Mouse (Mus musculus): ENCODE measurements around the gene Trpm8. TPM values are rescaled to one million over a fixed set of nuclear protein-coding genes. Genes with fewer than 3 reads are reported as not detected.

Gene Trpm8
- total RNA-seq, 2 experiments from 2014 or later, result 0.61 to 0.68 TPM

- no peak for DNase-seq (ENCODE audit: low spot score in 2 of 2)
- intact Hi-C loops (cut with DNase I), result no loop called here
Measured at GRCm38 (mm10) chr1:88245881-88246280, 31.6 kb upstream of the Trpm8 start.

GRCm38 (mm10) chr1:88246386-88246785 is 31.1 kb upstream of the Trpm8 start:
- no peak for DNase-seq (ENCODE audit: low spot score in 2 of 2)
- intact Hi-C loops (cut with DNase I), result no loop called here

- DNase-seq (ENCODE audit: low spot score in 2 of 2), result no peak
- intact Hi-C loops (cut with DNase I), result no loop called here
Measured at GRCm38 (mm10) chr1:88247660-88248059, 29.8 kb upstream of the Trpm8 start.

- intact Hi-C loops (cut with DNase I), result no loop called here
- DNase-seq (ENCODE audit: low spot score in 2 of 2), result no peak
Measured at GRCm38 (mm10) chr1:88248658-88249057, 28.8 kb upstream of the Trpm8 start.

- no peak for DNase-seq (ENCODE audit: low spot score in 2 of 2)
- intact Hi-C loops (cut with DNase I), result no loop called here
Measured at GRCm38 (mm10) chr1:88249596-88249995, 27.9 kb upstream of the Trpm8 start.

GRCm38 (mm10) chr1:88250023-88250422 is 27.4 kb upstream of the Trpm8 start:
- DNase-seq (ENCODE audit: low spot score in 2 of 2), result no peak

GRCm38 (mm10) chr1:88253106-88253505 is 24.4 kb upstream of the Trpm8 start:
- no peak for DNase-seq (ENCODE audit: low spot score in 2 of 2)
- intact Hi-C loops (cut with DNase I), result no loop called here

More at GRCm38 (mm10) chr1:88250023-88250422, 27.4 kb upstream of the Trpm8 start:
- intact Hi-C loops (cut with DNase I), result no loop called here

DNA sequence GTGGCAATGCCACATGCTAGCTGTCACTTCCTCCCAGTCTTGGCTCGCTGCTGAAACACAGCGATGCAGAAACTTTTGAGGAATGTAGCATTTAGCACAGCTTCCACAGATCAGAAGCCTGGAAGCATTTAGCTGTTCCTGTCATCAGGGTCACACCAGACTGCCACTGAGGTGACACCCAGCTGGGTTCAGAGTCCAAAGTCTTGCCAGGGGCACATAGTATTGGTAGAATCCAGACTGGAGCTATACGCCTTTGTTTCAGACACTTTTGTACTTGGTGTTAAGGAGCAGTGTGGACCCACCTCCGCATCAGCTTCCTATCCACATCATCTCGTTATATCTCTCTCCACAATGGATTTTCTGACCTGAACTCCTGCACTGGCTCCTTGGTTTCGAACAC is 23.9 kb upstream of the Trpm8 start:
- no peak for DNase-seq (ENCODE audit: low spot score in 2 of 2)
- intact Hi-C loops (cut with DNase I), result no loop called here

DNA sequence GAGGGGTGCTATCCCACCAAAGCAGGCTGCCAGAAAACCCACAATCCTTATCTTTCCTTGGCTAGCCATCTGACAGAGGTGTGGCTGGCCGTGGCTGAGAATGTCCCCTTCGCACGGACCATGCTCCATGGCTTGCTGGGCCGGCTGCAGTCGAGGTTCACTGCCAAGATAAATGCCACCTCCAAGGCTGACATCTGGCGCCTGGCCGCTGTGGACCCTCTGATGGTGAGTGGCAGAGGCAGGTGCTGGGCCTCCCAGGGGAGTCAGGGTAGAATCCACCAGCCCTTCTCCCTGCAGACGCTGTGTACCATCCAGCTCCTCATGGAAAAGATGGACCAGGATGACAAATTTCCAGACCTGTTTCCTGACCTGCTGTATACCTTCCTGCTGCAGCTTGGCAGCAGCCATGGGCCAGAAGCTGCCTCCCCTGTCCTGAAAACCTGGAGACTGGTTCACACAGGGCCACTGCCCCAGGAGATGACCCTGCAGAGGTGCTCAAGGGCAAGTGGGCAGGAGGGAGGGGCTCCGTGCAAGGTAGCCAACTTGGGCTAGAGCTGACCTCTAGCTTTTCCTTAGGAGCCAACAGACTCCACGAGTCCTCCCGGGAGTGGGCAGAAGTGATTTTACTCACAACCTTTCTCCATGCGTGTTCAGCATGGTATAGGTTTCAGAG is 22.5 kb upstream of the Trpm8 start:
- intact Hi-C loops (cut with DNase I), result no loop called here
- no peak for DNase-seq (ENCODE audit: low spot score in 2 of 2)

DNA sequence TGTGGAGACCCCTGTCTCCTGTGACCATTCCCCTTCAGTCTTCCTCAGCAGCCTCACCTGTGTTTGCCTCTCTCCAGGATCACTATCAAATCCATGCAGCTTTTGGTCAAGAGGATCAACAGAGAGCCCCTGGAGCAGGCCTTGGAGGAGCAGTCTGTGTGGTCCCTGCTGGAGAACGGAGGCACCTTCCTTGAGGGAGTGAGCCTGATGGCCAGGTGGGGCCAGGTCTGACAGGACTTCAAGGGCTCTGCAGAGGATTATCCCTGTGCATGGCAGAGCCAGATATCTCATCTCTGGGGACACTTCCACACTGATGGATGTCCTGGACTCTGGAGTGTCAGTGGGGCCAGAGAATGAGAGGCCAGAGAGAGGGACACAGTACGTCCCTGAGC is 22.0 kb upstream of the Trpm8 start:
- intact Hi-C loops (cut with DNase I), result no loop called here
- DNase-seq (ENCODE audit: low spot score in 2 of 2), result no peak

DNA sequence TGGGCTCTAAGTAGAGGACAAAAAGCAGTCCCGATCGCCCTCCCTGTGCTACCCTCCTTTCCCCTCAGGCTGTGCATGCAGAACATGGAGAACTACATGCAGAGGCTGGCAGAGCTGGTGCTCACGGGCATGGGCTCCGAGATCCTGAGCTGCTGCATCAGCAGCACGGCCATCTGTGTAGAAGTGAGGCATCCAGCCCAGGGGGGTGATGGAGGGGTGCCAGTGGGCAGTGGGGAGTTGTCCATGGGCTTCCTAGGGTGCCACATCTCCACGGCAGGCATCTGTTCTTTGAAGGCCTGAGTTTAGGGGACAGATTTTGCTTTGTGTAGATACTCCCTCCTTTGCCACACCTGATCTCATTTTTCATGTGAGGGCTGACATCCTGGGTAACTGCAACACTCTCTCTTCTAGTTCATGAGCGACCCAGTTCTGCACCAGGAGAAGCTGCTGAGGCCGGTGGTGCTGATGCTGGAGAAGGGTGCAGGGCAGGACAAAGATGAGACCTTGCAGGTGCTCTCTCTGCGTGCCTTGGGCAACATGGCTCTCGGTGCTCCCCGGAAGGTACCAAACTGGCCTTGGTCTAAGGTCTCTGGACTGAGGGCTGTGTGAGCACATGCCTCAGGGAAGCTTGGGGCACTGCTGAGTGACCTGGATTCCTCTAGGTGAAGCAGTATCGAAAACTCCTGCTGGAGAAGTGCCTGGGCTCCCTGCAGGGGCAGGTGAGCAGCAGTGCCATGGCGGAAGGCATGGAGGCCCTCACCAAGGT is 21.3 kb upstream of the Trpm8 start:
- intact Hi-C loops (cut with DNase I), result no loop called here
- no peak for DNase-seq (ENCODE audit: low spot score in 2 of 2)

DNA sequence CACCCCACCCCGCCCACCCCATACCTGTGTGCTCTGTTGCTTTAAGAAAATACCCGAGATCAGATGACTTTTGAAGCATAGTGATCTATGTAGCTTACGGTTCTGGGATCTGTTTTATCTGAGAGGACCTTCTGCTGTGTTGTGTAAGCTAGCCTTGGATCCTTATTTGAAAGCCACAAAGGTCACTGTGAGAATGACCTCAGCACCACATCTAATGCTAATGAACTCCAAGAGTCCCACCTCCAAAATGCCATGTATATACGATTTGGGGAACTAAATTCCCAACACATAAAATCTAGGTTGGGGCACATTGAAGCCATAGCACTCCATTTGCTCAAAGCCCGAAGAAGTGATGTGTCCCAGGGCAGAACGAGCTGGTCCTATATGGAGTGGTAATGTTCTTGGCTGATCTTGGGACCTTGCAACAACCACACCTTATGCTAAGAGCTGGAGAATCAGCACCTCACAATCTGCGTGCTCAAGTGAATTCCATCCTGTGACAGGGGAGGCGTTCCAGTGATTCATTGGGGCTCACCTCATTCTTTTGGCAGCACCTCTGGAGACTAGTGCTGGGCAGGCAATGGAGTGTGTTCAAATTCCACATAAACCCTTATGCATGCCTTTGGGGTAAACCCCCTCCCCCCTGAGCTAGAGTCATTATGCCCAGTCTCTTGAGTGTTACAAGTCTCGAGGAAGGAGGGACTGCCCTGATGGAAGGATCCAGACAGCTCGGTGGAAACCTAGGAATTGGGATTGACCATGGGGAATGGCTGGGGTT is 20.4 kb upstream of the Trpm8 start:
- no peak for DNase-seq (ENCODE audit: low spot score in 2 of 2)
- intact Hi-C loops (cut with DNase I), result no loop called here

DNA sequence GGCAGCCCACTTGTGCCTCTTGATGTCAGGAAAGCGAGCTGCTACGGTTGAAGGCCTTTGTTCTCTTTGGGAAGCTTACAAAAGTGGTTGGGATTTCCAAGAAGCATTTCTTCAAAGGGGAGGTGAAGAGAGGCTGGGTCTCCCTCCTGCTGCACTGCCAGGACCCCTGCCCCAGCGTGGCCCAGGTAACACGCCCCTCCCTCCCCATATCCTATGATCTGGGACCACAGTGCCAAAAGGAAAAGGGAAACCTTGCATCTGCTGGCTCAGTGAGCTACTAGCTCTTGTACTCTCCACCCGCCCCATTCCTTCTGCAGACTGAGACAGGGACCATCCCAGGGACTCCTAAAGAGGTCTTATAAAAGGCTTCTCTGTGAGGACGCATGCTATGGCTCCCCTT is 19.8 kb upstream of the Trpm8 start:
- intact Hi-C loops (cut with DNase I), result no loop called here

GRCm38 (mm10) chr1:88258361-88258760 is 19.1 kb upstream of the Trpm8 start:
- intact Hi-C loops (cut with DNase I), result no loop called here
- DNase-seq (ENCODE audit: low spot score in 2 of 2), result no peak

More for the DNA sequence above, 19.8 kb upstream of the Trpm8 start:
- DNase-seq (ENCODE audit: low spot score in 2 of 2), result no peak

DNA sequence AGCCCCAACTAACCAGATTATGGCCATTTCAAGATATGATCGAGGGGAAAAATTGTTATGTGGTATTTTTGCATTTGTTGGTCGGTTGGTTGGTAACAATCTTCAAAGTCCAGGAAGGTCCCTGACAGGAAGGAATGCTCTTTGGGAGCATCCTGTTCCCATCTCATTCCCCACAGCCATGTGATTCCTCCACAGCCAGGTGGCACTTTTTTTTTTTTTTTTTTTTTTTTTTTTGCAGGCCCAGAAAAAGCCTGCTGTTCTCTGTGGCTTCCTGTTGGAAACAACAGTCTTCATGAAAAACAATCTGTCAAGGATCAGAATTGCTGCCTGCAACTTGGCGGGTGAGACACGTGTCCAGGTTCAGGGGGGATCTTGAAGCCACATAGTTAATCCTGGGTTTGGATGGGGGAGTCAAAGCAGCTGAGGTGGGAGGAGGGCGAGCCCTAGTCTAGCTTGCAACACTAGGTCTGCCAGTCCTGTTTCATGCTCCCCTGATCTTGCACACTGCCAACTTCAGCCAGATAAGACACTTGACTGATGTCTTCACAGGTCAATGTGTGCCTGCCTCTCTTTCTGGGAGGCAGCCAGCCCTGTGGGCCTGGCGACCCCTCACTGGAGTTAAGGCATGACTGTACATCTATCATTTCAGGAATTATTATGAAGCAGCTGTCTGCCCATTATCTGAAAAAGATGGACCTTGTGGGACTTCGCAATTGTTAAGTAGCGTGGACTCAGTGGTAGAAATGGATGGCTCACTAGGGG is 18.4 kb upstream of the Trpm8 start:
- DNase-seq (ENCODE audit: low spot score in 2 of 2), result no peak
- intact Hi-C loops (cut with DNase I), result no loop called here

DNA sequence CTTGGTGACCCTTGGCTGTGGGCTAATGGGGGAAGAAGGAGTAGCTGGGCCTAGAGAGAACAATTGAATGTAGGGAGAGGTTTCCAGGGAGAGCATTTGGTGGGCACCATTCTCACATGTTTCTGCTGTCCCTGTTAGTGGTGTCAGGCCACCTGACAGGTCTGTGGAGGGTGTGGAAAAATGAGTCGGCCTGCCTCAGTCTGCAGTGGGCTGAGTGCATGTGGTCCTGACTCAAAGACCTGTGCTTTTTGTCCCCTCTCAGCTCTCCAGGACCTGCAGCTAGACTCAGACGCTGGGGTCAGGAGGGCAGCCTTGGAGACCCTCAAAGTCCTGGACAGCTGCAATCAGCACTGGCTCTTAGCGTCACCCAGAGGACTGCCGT is 17.8 kb upstream of the Trpm8 start:
- intact Hi-C loops (cut with DNase I), result loop anchor here (2.0 kb wide), 1 partner anchor 21 kb away; no protein-coding TSS in a partner anchor

GRCm38 (mm10) chr1:88260114-88260513 is 17.3 kb upstream of the Trpm8 start:
- intact Hi-C loops (cut with DNase I), result loop anchor here (2.0 kb wide), 1 partner anchor 21 kb away; no protein-coding TSS in a partner anchor
- DNase-seq (ENCODE audit: low spot score in 2 of 2), result no peak

More for the DNA sequence above, 17.8 kb upstream of the Trpm8 start:
- no peak for DNase-seq (ENCODE audit: low spot score in 2 of 2)

DNA sequence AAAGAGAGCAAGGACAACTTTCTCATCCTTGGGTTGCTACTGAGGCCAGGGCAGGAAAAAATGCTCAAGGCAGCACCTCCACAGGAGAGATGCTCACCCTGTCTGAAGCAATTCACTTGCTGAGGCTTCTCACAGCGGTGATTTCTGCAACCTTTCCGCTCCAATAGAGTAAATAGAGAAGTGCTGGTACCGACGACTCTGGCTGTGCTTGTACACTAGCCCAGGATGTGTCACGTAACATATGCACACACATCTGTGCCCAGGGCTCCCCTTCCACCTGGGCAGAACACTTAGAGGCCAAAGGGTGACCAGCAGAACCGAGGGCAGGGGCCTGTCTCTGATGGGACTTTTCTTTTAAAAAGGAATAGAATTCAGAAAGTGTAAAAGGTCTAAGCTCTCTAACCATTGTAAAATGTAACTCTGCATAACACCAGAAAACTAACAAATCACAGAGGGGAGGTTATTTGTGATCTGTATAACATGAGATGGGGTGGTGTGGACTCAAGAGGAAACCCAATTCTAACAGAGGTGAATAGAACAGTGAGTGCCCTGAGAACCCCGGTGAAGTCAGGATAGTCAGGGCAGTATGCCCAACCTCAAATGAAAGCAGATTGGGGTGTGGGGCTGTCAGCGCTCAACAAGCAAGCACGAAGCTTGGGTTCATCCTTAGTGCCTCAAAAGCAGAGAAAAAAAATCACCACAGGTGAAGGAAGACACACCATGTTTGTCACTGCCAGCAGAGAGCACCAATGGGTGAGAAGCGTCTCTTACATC is 16.7 kb upstream of the Trpm8 start:
- DNase-seq (ENCODE audit: low spot score in 2 of 2), result no peak
- intact Hi-C loops (cut with DNase I), result loop anchor here (2.0 kb wide), 1 partner anchor 20 kb away; no protein-coding TSS in a partner anchor

- intact Hi-C loops (cut with DNase I), result loop anchor here (2.0 kb wide), 1 partner anchor 19 kb away; no protein-coding TSS in a partner anchor
- no peak for DNase-seq (ENCODE audit: low spot score in 2 of 2)
Measured at GRCm38 (mm10) chr1:88261706-88262105, 15.8 kb upstream of the Trpm8 start.

All from left cerebral cortex, postnatal 14 days (tissue).